17 mouse cellular contexts compared by ENCODE assay signal in genomic region chr1:138289455-138290425, GRCm38 (mm10). TPM values are rescaled to one million over a fixed set of nuclear protein-coding genes. Genes with fewer than 3 reads are reported as not detected.
DNase-seq lines count a peak whose midpoint lies in the region; TF ChIP-seq lines count a peak whose summit lies in the region.
"Had no signal": no experiment of that assay in that cellular context is flagged by ENCODE, and none has a peak within 500 bp of the region (broad histone marks: within the 10 kb centered on the region; RNA-seq: fewer than 3 reads in every experiment).

No protein-coding gene starts in this region.

- H3K27ac ChIP-seq in embryonic fibroblast, embryonic 13.5 days (ENCODE audit: insufficient read depth, low read length), result peak overlapping the region; percentile 40
- H3K27ac ChIP-seq: embryonic facial prominence, embryonic 13.5 days; hindbrain, postnatal 0 days; limb, embryonic 13.5 days had no signal

- no peak for TF ChIP-seq POLR2A in embryonic fibroblast, embryonic 13.5 days (IDR thresholded peaks at IDR 0.05; ENCODE audit: low read depth, low read length)

- peak; percentile 41 for DNase-seq in layer of hippocampus, adult 9-11 months
- DNase-seq in layer of hippocampus, postnatal 25 days (ENCODE audit: extremely low spot score in 1 of 2, low spot score in 1 of 2), result no peak
- peak; percentile 13 for DNase-seq in 3134 (ENCODE audit: extremely low read depth, insufficient read length, low spot score)
- peak; percentile 77 for DNase-seq in CD4-positive helper T cell, adult 2 months (ENCODE audit: low read depth, low spot score)
- no peak for DNase-seq in gastrocnemius, postnatal 4 days (ENCODE audit: low spot score in 2 of 2)
- no peak for DNase-seq in adrenal gland, postnatal 25 days
- no peak for DNase-seq in kidney, postnatal 10 days
- DNase-seq: adrenal gland, postnatal 10 days; cerebellum, adult 9-10 months; gastrocnemius, postnatal 36 days; heart, postnatal 10 days; kidney, postnatal 36 days; thymus, postnatal 14 days had no signal

- peaks cover 10% of the 10 kb centered on the region for H3K4me1 ChIP-seq in embryonic fibroblast, embryonic 13.5 days (ENCODE audit: control insufficient read depth, insufficient read depth, low read length)
- H3K4me1 ChIP-seq: embryonic facial prominence, embryonic 13.5 days; limb, embryonic 13.5 days had no signal

- no peak overlapping the region for H3K4me3 ChIP-seq in embryonic fibroblast, embryonic 13.5 days (ENCODE audit: insufficient read depth, low read length)
- H3K4me3 ChIP-seq: embryonic facial prominence, embryonic 13.5 days; limb, embryonic 13.5 days had no signal

- no peak for TF ChIP-seq CTCF in embryonic fibroblast, embryonic 13.5 days (IDR thresholded peaks at IDR 0.05; ENCODE audit: borderline replicate concordance, insufficient read depth, low read length)

RNA-seq across cellular contexts. Expression of gene Atp6v1g3, which starts 16.2 kb away (rescaled TPM):
- total RNA-seq in layer of hippocampus, postnatal 25 days (2021), result not detected
- not detected in 2 replicates for polyA plus RNA-seq in embryonic fibroblast, embryonic 13.5 days (2011; ENCODE audit: insufficient read length, low read depth, missing spikeins)
- not detected for total RNA-seq in gastrocnemius, postnatal 4 days (2021)
- not detected in 2 replicates for total RNA-seq in adrenal gland, postnatal 25 days (2021)
- total RNA-seq: adrenal gland, postnatal 10 days; gastrocnemius, postnatal 36 days; heart, postnatal 10 days; hindbrain, postnatal 0 days had no signal
- polyA plus RNA-seq: embryonic facial prominence, embryonic 13.5 days; hindbrain, postnatal 0 days had no signal

Comparison
In these comparisons a context has a peak if more than half of its experiments do, and no peak if none do; other contexts are left out.
1. DNase-seq: peak in layer of hippocampus, adult 9-11 months (single experiment), 3134 (single experiment) and CD4-positive helper T cell, adult 2 months (single experiment); none in layer of hippocampus, postnatal 25 days (0 of 2), gastrocnemius, postnatal 4 days (0 of 2), adrenal gland, postnatal 25 days (single experiment) and kidney, postnatal 10 days (single experiment).